Mouse (Mus musculus) C2C12 (cell line): ENCODE results near the gene Olfr1046. TPM values are rescaled to one million over a fixed set of nuclear protein-coding genes. Genes with fewer than 3 reads are reported as not detected.
"Not testable (repeated sequence)": the region's sequence is repeated elsewhere in the genome, so short reads cannot be mapped to it uniquely, and the experiment has no call there.

Experiments used
- H3K27me3 ChIP-seq: one replicate; pipeline ENCODE4 v1.6.1; 2011; ENCODE audit not compliant: control insufficient read depth, insufficient read depth, insufficient read length
- H3K36me3 ChIP-seq: one replicate; pipeline ENCODE4 v1.6.1; 2011; ENCODE audit not compliant: control insufficient read depth, insufficient read depth
- H3K4me3 ChIP-seq: one replicate; pipeline ENCODE4 v1.5.1; 2011; ENCODE audit warnings: mild to moderate bottlenecking, control low read depth; ENCODE audit not compliant: poor library complexity, insufficient read depth, severe bottlenecking
- H3K79me2 ChIP-seq: one replicate; pipeline ENCODE4 v1.6.1; 2011; ENCODE audit not compliant: control insufficient read depth, insufficient read depth
- H3K79me3 ChIP-seq: one replicate; pipeline ENCODE4 v1.6.1; 2011; ENCODE audit warnings: low read depth, control low read depth
- H3ac ChIP-seq: one replicate; pipeline ENCODE3; 2011; ENCODE audit warnings: low read depth; ENCODE audit not compliant: control insufficient read depth, insufficient read length
- CEBPB ChIP-seq: IDR thresholded peaks from one replicate; pipeline ENCODE4 v1.6.1; 2011; ENCODE audit warnings: low read depth, mild to moderate bottlenecking, control low read depth, moderate library complexity
- CTCF ChIP-seq: IDR thresholded peaks from one replicate; pipeline ENCODE4 v1.5.1; 2011; ENCODE audit not compliant: control insufficient read depth, insufficient read depth, insufficient read length
- FOSL1 ChIP-seq: IDR thresholded peaks from one replicate; pipeline ENCODE4 v1.8.0; 2011; ENCODE audit warnings: mild to moderate bottlenecking, low read length; ENCODE audit not compliant: poor library complexity, insufficient read depth, severe bottlenecking
- MAX ChIP-seq: IDR thresholded peaks from one replicate; pipeline ENCODE4 v1.6.1; 2011; ENCODE audit warnings: mild to moderate bottlenecking, control low read depth
- MYOD1 ChIP-seq: IDR thresholded peaks from one replicate; pipeline ENCODE4 v1.6.1; 2011; ENCODE audit warnings: low read depth; ENCODE audit not compliant: control insufficient read depth, insufficient read length
- MYOG ChIP-seq: IDR thresholded peaks from one replicate; pipeline ENCODE4 v1.6.1; 2011; ENCODE audit not compliant: control insufficient read depth, insufficient read length; ENCODE audit errors: extremely low read depth
- USF1 ChIP-seq: IDR thresholded peaks from one replicate; pipeline ENCODE4 v1.6.1; 2011; ENCODE audit warnings: low read depth, mild to moderate bottlenecking, control low read depth, moderate library complexity
- polyA plus RNA-seq: library from polyadenylated mRNA; unstranded; fragments of >200 nt; fragmentation: generic; extraction: Trizol; gene quantifications from one replicate; pipeline ENCODE4 v1.2.1, GENCODE M21; 2012; ENCODE audit warnings: missing spikeins

Olfr1046 gene
- polyA plus RNA-seq, 1 experiment: not detected

GRCm38 (mm10) chr2:86179950-86180349 is 39.2 kb downstream of the Olfr1046 start:
- no peak overlapping the region for H3ac ChIP-seq
- H3K79me3 ChIP-seq: no peaks in the 10 kb centered on the region
- H3K4me3 ChIP-seq: no peak overlapping the region
- H3K36me3 ChIP-seq: no peaks in the 10 kb centered on the region
- no peaks in the 10 kb centered on the region for H3K27me3 ChIP-seq
- H3K79me2 ChIP-seq: no peaks in the 10 kb centered on the region
- no peak for TF ChIP-seq USF1
- TF ChIP-seq MYOD1: no peak
- TF ChIP-seq CEBPB: no peak
- TF ChIP-seq CTCF: no peak
- TF ChIP-seq MAX: no peak
- no peak for TF ChIP-seq MYOG
- TF ChIP-seq FOSL1: no peak

GRCm38 (mm10) chr2:86177720-86178119 is 41.4 kb downstream of the Olfr1046 start, which contains the start of gene Olfr1044:
Gene Olfr1044, minus strand, starts transcription at chr2:86177820.
- Histone ChIP-seq H3K79me3 (no peaks in the 10 kb centered on the region), H3ac (no peak within 1 kb of the TSS), H3K4me3 (no peak within 1 kb of the TSS), H3K36me3 (no peaks in the 10 kb centered on the region), H3K27me3 (no peaks in the 10 kb centered on the region), H3K79me2 (no peaks in the 10 kb centered on the region)
- TF ChIP-seq CTCF (no peak), MAX (no peak), MYOD1 (no peak), USF1 (no peak), MYOG (no peak), FOSL1 (no peak), CEBPB (no peak)

- H3K79me3 ChIP-seq, H3K27me3 ChIP-seq, H3K4me3 ChIP-seq, H3ac ChIP-seq, H3K36me3 ChIP-seq, H3K79me2 ChIP-seq: not testable (repeated sequence)
Measured at GRCm38 (mm10) chr2:86175422-86175821, 43.7 kb downstream of the Olfr1046 start.

- H3K36me3 ChIP-seq: no peaks in the 10 kb centered on the region
Measured at GRCm38 (mm10) chr2:86167422-86167821, 51.7 kb downstream of the Olfr1046 start, which contains the start of gene Olfr1043. Gene Olfr1043, minus strand, starts transcription at chr2:86167522.

More at GRCm38 (mm10) chr2:86167422-86167821, 51.7 kb downstream of the Olfr1046 start, which contains the start of gene Olfr1043:
- TF ChIP-seq CEBPB (no peak), FOSL1 (no peak), MYOD1 (no peak), CTCF (no peak), USF1 (no peak), MYOG (no peak), MAX (no peak)
- Histone ChIP-seq H3K79me3 (no peaks in the 10 kb centered on the region), H3K27me3 (no peaks in the 10 kb centered on the region), H3K4me3 (no peak within 1 kb of the TSS), H3ac (no peak within 1 kb of the TSS), H3K79me2 (no peaks in the 10 kb centered on the region)

Other genes with a start within 250 kb of the Olfr1046 start
- gene Olfr1029, start 245.4 kb downstream of the Olfr1046 start, polyA plus RNA-seq: not detected
- not detected for gene Olfr1030, start 240.0 kb downstream of the Olfr1046 start, polyA plus RNA-seq
- not detected for gene Olfr1031, start 229.0 kb downstream of the Olfr1046 start, polyA plus RNA-seq
- not detected for gene Olfr1032, start 213.8 kb downstream of the Olfr1046 start, polyA plus RNA-seq
- not detected for gene Olfr1033, start 198.7 kb downstream of the Olfr1046 start, polyA plus RNA-seq
- not detected for gene Olfr1034, start 173.5 kb downstream of the Olfr1046 start, polyA plus RNA-seq
- not detected for gene Olfr1036, start 145.3 kb downstream of the Olfr1046 start, polyA plus RNA-seq
- not detected for gene Olfr1037, start 131.9 kb downstream of the Olfr1046 start, polyA plus RNA-seq
- not detected for gene Olfr1039, start 83.4 kb downstream of the Olfr1046 start, polyA plus RNA-seq
- not detected for gene Olfr1040, start 72.6 kb downstream of the Olfr1046 start, polyA plus RNA-seq
- gene Olfr1042, start 57.5 kb downstream of the Olfr1046 start, polyA plus RNA-seq: not detected
- not detected for gene Olfr1043, start 51.8 kb downstream of the Olfr1046 start, polyA plus RNA-seq
- gene Olfr1044, start 41.5 kb downstream of the Olfr1046 start, polyA plus RNA-seq: not detected
- gene Olfr52, start 33.6 kb downstream of the Olfr1046 start, polyA plus RNA-seq: not detected
- gene Olfr1045, start 16.3 kb downstream of the Olfr1046 start, polyA plus RNA-seq: not detected
- not detected for gene Olfr1047, start 12.1 kb upstream of the Olfr1046 start, polyA plus RNA-seq
- gene Olfr1048, start 21.0 kb upstream of the Olfr1046 start, polyA plus RNA-seq: not detected
- gene Olfr1049, start 39.0 kb upstream of the Olfr1046 start, polyA plus RNA-seq: not detected
- gene Olfr1051, start 59.8 kb upstream of the Olfr1046 start, polyA plus RNA-seq: not detected
- gene Olfr1052, start 73.1 kb upstream of the Olfr1046 start, polyA plus RNA-seq: not detected
- not detected for gene Olfr1053, start 96.0 kb upstream of the Olfr1046 start, polyA plus RNA-seq
- gene Olfr1054, start 116.1 kb upstream of the Olfr1046 start, polyA plus RNA-seq: not detected
- not detected for gene Olfr1055, start 131.0 kb upstream of the Olfr1046 start, polyA plus RNA-seq
- gene Olfr1056, start 143.2 kb upstream of the Olfr1046 start, polyA plus RNA-seq: not detected
- not detected for gene Olfr1057, start 159.1 kb upstream of the Olfr1046 start, polyA plus RNA-seq
- gene Olfr1058, start 169.2 kb upstream of the Olfr1046 start, polyA plus RNA-seq: not detected
- not detected for gene Olfr1061, start 194.7 kb upstream of the Olfr1046 start, polyA plus RNA-seq
- gene Olfr1062, start 207.4 kb upstream of the Olfr1046 start, polyA plus RNA-seq: not detected
- gene Olfr1065, start 231.3 kb upstream of the Olfr1046 start, polyA plus RNA-seq: not detected
- not detected for gene Olfr1066, start 237.0 kb upstream of the Olfr1046 start, polyA plus RNA-seq